Mouse (Mus musculus) Muller cell, postnatal 12 days (primary cell): ENCODE measurements at regions not wholly inside any gene's neighbourhood (a gene's known extent, or its start where the extent isn't known, plus 50 kb on each side); places are given as distances from the start of the nearest gene placed in this dataset.

Source experiments
- DNase-seq: peaks from one replicate; pipeline ENCODE4 v3.0.0-alpha.2; 2015; ENCODE audit errors: inconsistent ontology term

- DNase-seq: no peak
Observed at GRCm38 (mm10) chr13:115257345-115257744, 155.6 kb upstream of the Itga1 start.

GRCm38 (mm10) chr13:115252541-115252940, 150.8 kb upstream of the Itga1 start:
- DNase-seq: no peak

GRCm38 (mm10) chr13:115231981-115232380, 130.2 kb upstream of the Itga1 start:
- DNase-seq: no peak

GRCm38 (mm10) chr13:115230494-115230893, 128.7 kb upstream of the Itga1 start:
- peak; percentile 36 for DNase-seq

GRCm38 (mm10) chr13:115226824-115227223, 125.1 kb upstream of the Itga1 start:
- peak; percentile 90 for DNase-seq

GRCm38 (mm10) chr13:115219701-115220100, 117.9 kb upstream of the Itga1 start:
- no peak for DNase-seq

GRCm38 (mm10) chr13:115211285-115211684, 109.5 kb upstream of the Itga1 start:
- no peak for DNase-seq

- DNase-seq: no peak
Observed at GRCm38 (mm10) chr13:115210643-115211208, 109.0 kb upstream of the Itga1 start.

GRCm38 (mm10) chr13:115209402-115210192, 107.8 kb upstream of the Itga1 start:
- no peak for DNase-seq

- DNase-seq: peak; percentile 31
Observed at GRCm38 (mm10) chr13:115206723-115207122, 105.0 kb upstream of the Itga1 start.

- no peak for DNase-seq
Observed at GRCm38 (mm10) chr13:115199166-115199565, 97.4 kb upstream of the Itga1 start.

- DNase-seq: no peak
Observed at GRCm38 (mm10) chr13:115188066-115188465, 86.3 kb upstream of the Itga1 start.

- DNase-seq: no peak
Observed at GRCm38 (mm10) chr13:115187356-115187755, 85.6 kb upstream of the Itga1 start.

- DNase-seq: no peak
Observed at GRCm38 (mm10) chr13:115182211-115182870, 80.6 kb upstream of the Itga1 start.

- no peak for DNase-seq
Observed at GRCm38 (mm10) chr13:115178175-115178917, 76.6 kb upstream of the Itga1 start.

GRCm38 (mm10) chr13:115171347-115172062, 69.7 kb upstream of the Itga1 start:
- no peak for DNase-seq

GRCm38 (mm10) chr13:115165981-115166380, 64.2 kb upstream of the Itga1 start:
- DNase-seq: peak; percentile 51

- DNase-seq: no peak
Observed at GRCm38 (mm10) chr13:115162689-115163413, 61.1 kb upstream of the Itga1 start.

- no peak for DNase-seq
Observed at GRCm38 (mm10) chr13:115159386-115159785, 57.6 kb upstream of the Itga1 start.
